Mouse (Mus musculus): ENCODE results near the gene Lrmda. TPM values are rescaled to one million over a fixed set of nuclear protein-coding genes. Genes with fewer than 3 reads are reported as not detected.
A peak's percentile ranks its signal among the peaks of the same experiment; 100 is the strongest.

Lrmda gene
- polyA plus RNA-seq, 1 experiment from 2014 or later = 0.95 TPM

DNA sequence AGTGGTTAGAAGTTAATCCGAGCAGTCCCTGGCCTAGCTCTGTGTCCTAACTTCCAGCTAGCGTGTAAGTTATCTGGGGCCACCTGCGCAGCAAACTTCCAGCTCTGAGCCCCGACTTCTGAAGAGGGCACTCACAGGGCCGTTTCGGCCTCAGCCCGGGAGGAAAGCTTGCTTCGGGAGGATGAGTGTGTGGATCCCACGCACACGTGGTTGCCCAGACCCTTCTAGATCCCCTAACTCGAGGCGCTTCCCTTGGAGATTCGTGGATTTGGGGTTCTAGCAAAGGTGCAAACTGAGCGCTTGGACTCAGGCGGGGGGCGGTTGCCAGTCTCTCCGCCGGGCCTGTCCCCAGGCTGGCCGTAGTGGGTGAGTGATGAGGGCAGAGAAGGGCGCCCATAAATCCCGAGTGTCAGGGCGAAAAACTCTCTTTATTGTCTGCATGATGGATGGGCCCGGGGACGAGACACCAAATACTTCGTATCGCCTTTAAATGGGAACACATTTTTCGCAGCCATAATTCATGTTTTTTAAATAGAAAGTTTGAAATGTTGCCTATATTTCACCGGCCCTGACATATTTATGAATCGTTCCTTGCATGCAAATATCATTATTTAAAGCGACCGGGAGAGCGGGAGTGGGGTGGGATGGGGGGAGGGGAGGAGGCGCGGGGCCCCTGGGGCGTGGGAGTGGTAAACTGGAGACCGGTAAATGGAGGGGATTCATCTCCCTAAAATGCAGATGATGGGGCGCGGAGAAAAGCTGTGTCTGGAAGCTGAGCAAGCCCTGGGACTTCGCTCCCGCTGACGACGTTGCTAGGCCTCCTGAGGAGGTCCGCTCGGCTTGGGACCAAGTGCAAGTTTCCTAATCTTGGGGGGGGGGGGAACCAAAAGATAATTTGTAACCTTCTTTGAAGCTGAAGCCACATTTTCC, 25.2 kb upstream of the Lrmda start:
- H3K4me3 ChIP-seq (ENCODE audit: control insufficient read depth in 1 of 2, insufficient read depth in 1 of 2, low read depth in 1 of 2, low read length in 2 of 2) = peak overlapping the region; percentile 48 to 57
- no peak for ATAC-seq (ENCODE audit: insufficient number of reproducible peaks, insufficient read depth, low FRiP score, low read depth)
- peaks cover 10 to 33% of the 10 kb centered on the region in 2 experiments; a peak in 3 of 4 replicates for H3K4me1 ChIP-seq (ENCODE audit: control insufficient read depth in 2 of 2, insufficient read depth in 2 of 2, low read length in 2 of 2)
- 6% methylated on average over 44 of the region's 44 CpGs for WGBS
- no peak overlapping the region for H3K27ac ChIP-seq (replicated peaks in 1 of 2; ENCODE audit: control insufficient read depth in 1 of 2, insufficient read depth in 1 of 2, low read depth in 2 of 2, low read length in 2 of 2)
- H3K4me2 ChIP-seq (ENCODE audit: low read length) = peak overlapping the region; percentile 93
- H3K9ac ChIP-seq (ENCODE audit: low read length) = peak overlapping the region; percentile 57; the same call in 1 of the 2 replicates
- H3K27me3 ChIP-seq (ENCODE audit: control insufficient read depth, insufficient read depth, low read length) = peaks cover 73% of the 10 kb centered on the region
- no peaks in the 10 kb centered on the region for H3K36me3 ChIP-seq (ENCODE audit: control insufficient read depth, insufficient read depth, low read length)
- H3K9me3 ChIP-seq (ENCODE audit: control insufficient read depth, low read length) = no peaks in the 10 kb centered on the region

DNA sequence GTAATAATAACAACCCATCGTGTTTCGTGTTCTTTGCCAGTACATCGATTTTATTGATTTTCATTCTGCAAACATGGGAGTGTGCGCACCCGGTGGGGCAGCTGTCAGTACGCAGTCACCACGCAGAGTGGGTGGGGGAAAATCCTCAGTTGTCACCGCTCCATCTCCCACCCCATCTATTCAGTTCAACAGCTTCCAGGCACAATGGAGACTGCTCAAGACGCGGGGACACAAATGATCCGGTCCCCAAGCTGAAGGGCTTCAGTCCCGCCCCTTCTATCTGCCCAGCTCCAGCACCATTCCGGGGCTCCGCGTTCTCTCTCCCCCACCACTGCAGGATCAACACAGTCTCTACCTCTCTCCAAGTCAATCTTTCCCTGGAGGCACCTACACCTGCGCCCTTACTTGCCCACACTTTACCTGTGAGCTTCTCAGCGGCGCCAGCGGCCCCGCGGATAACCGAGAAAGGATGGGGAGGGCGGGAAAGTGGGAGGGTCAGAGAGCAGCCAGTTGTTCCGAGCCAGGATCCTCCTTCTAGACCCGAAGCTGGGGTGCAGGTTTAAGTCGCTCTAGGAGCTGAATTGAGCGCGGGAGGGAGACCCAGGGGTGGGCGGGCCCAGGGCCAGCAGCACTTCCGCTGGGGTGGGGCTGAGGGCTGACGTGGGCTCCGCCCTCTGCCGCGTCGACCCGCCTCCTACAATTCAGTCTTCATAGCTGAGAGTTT, 24.3 kb upstream of the Lrmda start:
- H3K27ac ChIP-seq (replicated peaks in 1 of 2; ENCODE audit: control insufficient read depth in 1 of 2, insufficient read depth in 1 of 2, low read depth in 2 of 2, low read length in 2 of 2) = no peak overlapping the region
- no peaks in the 10 kb centered on the region for H3K9me3 ChIP-seq (ENCODE audit: control insufficient read depth, low read length)
- H3K4me3 ChIP-seq (ENCODE audit: control insufficient read depth in 1 of 2, insufficient read depth in 1 of 2, low read depth in 1 of 2, low read length in 2 of 2) = peak overlapping the region; percentile 48 to 57
- peak overlapping the region; percentile 57 for H3K9ac ChIP-seq (ENCODE audit: low read length)
- no peaks in the 10 kb centered on the region for H3K36me3 ChIP-seq (ENCODE audit: control insufficient read depth, insufficient read depth, low read length)
- H3K27me3 ChIP-seq (ENCODE audit: control insufficient read depth, insufficient read depth, low read length) = peaks cover 65% of the 10 kb centered on the region
- peaks cover 6 to 27% of the 10 kb centered on the region in 2 experiments; a peak in 3 of 4 replicates for H3K4me1 ChIP-seq (ENCODE audit: control insufficient read depth in 2 of 2, insufficient read depth in 2 of 2, low read length in 2 of 2)
- WGBS = under 1% methylated on average over 36 of the region's 36 CpGs
- peak; percentile 40; the same call in 1 of the 2 replicates for ATAC-seq (ENCODE audit: insufficient number of reproducible peaks, insufficient read depth, low FRiP score, low read depth)
- peak overlapping the region; percentile 93 for H3K4me2 ChIP-seq (ENCODE audit: low read length)

DNA sequence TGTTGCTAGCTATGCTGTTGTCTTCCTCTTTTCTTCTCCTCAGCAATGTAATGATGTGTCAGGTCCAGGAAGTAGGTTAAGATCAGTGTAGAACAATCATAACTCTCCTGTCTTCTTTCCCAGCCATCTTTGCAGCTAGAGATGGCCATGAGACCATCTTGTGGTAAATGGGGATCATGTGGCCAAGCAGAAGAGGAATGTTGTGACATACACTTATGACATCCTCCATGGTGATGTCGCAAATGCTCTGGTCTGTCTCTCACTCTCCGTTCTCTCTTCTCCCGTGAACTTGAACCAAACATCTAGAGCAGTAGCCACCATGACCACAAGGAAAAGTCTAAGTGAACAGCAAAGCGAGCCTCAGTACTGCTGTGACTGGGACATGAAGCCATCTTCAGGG, 19.9 kb upstream of the Lrmda start:
- ATAC-seq (ENCODE audit: insufficient number of reproducible peaks, insufficient read depth, low FRiP score, low read depth) = no peak
- Histone ChIP-seq H3K9ac (ENCODE audit: low read length) (no peak overlapping the region), H3K27me3 (ENCODE audit: control insufficient read depth, insufficient read depth, low read length) (peaks cover 21% of the 10 kb centered on the region), H3K9me3 (ENCODE audit: control insufficient read depth, low read length) (no peaks in the 10 kb centered on the region), H3K36me3 (ENCODE audit: control insufficient read depth, insufficient read depth, low read length) (no peaks in the 10 kb centered on the region), H3K4me2 (ENCODE audit: low read length) (no peak overlapping the region), H3K4me1 (ENCODE audit: control insufficient read depth in 2 of 2, insufficient read depth in 2 of 2, low read length in 2 of 2) (peaks cover 2 to 12% of the 10 kb centered on the region in 2 experiments; a peak in 3 of 4 replicates), H3K4me3 (ENCODE audit: control insufficient read depth in 1 of 2, insufficient read depth in 1 of 2, low read depth in 1 of 2, low read length in 2 of 2) (no peak overlapping the region), H3K27ac (replicated peaks in 1 of 2; ENCODE audit: control insufficient read depth in 1 of 2, insufficient read depth in 1 of 2, low read depth in 2 of 2, low read length in 2 of 2) (no peak overlapping the region)
- 79% methylated on average over 4 of the region's 4 CpGs for WGBS

DNA sequence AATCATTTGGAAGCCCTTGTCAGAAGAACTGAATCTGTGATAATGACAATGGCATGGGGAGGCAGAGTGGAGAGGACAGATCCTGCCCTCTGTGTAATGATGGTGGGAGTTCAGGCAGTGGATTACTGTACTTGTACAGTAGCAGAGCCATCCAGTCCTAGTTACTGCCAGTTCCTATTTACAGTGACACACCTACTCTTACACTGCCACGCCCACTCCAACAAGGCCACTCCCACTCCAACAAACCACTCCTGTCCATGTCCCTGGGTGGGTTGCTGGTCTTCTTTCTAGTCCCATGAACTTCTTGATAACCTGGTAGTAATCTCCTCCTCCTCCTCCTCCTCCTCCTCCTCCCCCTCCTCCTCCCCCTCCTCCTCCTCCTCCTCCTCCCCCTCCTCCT, 16.3 kb upstream of the Lrmda start:
- WGBS = 50% methylated on average over 1 of the region's 1 CpGs
- H3K27ac ChIP-seq (replicated peaks in 1 of 2; ENCODE audit: control insufficient read depth in 1 of 2, insufficient read depth in 1 of 2, low read depth in 2 of 2, low read length in 2 of 2) = no peak overlapping the region
- no peak overlapping the region for H3K4me2 ChIP-seq (ENCODE audit: low read length)
- H3K9me3 ChIP-seq (ENCODE audit: control insufficient read depth, low read length) = no peaks in the 10 kb centered on the region
- H3K27me3 ChIP-seq (ENCODE audit: control insufficient read depth, insufficient read depth, low read length) = no peaks in the 10 kb centered on the region
- no peak overlapping the region for H3K4me3 ChIP-seq (ENCODE audit: control insufficient read depth in 1 of 2, insufficient read depth in 1 of 2, low read depth in 1 of 2, low read length in 2 of 2)
- H3K36me3 ChIP-seq (ENCODE audit: control insufficient read depth, insufficient read depth, low read length) = no peaks in the 10 kb centered on the region
- ATAC-seq (ENCODE audit: insufficient number of reproducible peaks, insufficient read depth, low FRiP score, low read depth) = no peak
- no peak overlapping the region for H3K9ac ChIP-seq (ENCODE audit: low read length)
- no peaks in the 10 kb centered on the region for H3K4me1 ChIP-seq (ENCODE audit: control insufficient read depth in 2 of 2, insufficient read depth in 2 of 2, low read length in 2 of 2)

DNA sequence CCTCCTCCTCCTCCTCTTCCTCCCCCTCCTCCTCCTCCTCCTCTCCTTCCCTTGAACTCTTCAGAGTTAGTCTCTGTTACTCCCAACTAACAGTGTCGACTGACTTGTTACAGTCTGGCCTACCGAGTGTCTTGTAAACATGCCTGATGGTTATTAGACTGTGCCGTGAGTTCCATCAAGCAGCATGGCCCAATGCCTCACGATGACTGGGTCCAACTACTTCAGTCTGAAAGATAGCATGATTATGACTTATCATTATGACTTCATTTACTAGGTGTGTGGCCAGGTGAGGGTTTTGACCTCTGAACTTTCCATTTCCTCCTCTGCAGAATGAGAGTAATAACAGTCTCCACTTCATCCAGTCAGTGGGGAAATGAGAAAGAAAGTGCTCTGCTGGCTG, 15.9 kb upstream of the Lrmda start:
- ATAC-seq (ENCODE audit: insufficient number of reproducible peaks, insufficient read depth, low FRiP score, low read depth) = no peak
- H3K27ac ChIP-seq (replicated peaks in 1 of 2; ENCODE audit: control insufficient read depth in 1 of 2, insufficient read depth in 1 of 2, low read depth in 2 of 2, low read length in 2 of 2) = no peak overlapping the region
- H3K36me3 ChIP-seq (ENCODE audit: control insufficient read depth, insufficient read depth, low read length) = no peaks in the 10 kb centered on the region
- H3K27me3 ChIP-seq (ENCODE audit: control insufficient read depth, insufficient read depth, low read length) = no peaks in the 10 kb centered on the region
- no peak overlapping the region for H3K4me3 ChIP-seq (ENCODE audit: control insufficient read depth in 1 of 2, insufficient read depth in 1 of 2, low read depth in 1 of 2, low read length in 2 of 2)
- no peaks in the 10 kb centered on the region for H3K9me3 ChIP-seq (ENCODE audit: control insufficient read depth, low read length)
- no peak overlapping the region for H3K4me2 ChIP-seq (ENCODE audit: low read length)
- H3K4me1 ChIP-seq (ENCODE audit: control insufficient read depth in 2 of 2, insufficient read depth in 2 of 2, low read length in 2 of 2) = no peaks in the 10 kb centered on the region
- WGBS = 83% methylated on average over 4 of the region's 4 CpGs
- no peak overlapping the region for H3K9ac ChIP-seq (ENCODE audit: low read length)

DNA sequence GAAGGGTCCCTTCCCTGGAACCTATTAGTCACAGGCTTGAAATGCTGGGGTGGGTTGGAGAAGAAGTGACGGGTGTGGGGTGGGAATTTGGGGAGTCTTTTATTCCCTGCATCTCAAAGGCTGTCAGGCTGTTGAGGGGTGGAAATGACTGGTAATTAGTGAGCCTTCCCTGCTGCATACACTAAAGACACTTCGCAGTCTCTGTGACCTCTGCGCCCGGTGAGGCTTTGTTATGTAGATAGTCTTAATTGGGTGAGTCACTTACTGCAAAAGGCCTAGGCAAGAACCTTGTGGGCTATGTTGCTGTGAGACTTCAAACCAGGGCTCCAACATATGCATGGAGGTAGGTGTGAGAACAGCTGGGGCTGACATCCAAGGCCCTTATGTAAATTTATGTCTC, 14.6 kb upstream of the Lrmda start:
- WGBS = 61% methylated on average over 4 of the region's 4 CpGs
- no peaks in the 10 kb centered on the region for H3K36me3 ChIP-seq (ENCODE audit: control insufficient read depth, insufficient read depth, low read length)

DNA sequence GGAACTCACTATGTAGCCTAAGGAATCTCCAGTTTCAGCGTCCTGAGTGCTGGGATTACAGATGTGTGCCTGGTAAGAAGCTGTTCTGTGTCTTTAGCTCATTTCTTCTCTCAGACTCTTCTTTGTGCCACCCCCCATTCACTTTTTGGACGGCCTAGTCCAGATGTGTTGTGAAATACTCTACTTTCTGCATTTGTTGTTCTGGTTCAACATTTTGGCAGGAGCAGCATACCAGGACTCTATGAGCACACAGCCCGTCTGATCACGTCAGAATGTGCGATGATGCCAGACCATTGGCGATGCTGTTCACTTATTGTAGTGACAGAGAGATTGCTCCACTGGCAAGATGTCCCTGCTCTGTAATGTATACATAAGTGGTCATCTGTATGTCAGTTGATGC, 12.5 kb upstream of the Lrmda start:
- Histone ChIP-seq H3K36me3 (ENCODE audit: control insufficient read depth, insufficient read depth, low read length) (no peaks in the 10 kb centered on the region), H3K27ac (replicated peaks in 1 of 2; ENCODE audit: control insufficient read depth in 1 of 2, insufficient read depth in 1 of 2, low read depth in 2 of 2, low read length in 2 of 2) (no peak overlapping the region), H3K9me3 (ENCODE audit: control insufficient read depth, low read length) (no peaks in the 10 kb centered on the region), H3K4me2 (ENCODE audit: low read length) (no peak overlapping the region), H3K9ac (ENCODE audit: low read length) (no peak overlapping the region), H3K4me3 (ENCODE audit: control insufficient read depth in 1 of 2, insufficient read depth in 1 of 2, low read depth in 1 of 2, low read length in 2 of 2) (no peak overlapping the region), H3K27me3 (ENCODE audit: control insufficient read depth, insufficient read depth, low read length) (no peaks in the 10 kb centered on the region), H3K4me1 (ENCODE audit: control insufficient read depth in 2 of 2, insufficient read depth in 2 of 2, low read length in 2 of 2) (no peaks in the 10 kb centered on the region)
- no peak for ATAC-seq (ENCODE audit: insufficient number of reproducible peaks, insufficient read depth, low FRiP score, low read depth)
- 90% methylated on average over 6 of the region's 6 CpGs for WGBS

More for the DNA sequence above, 14.6 kb upstream of the Lrmda start:
- Histone ChIP-seq H3K27ac (replicated peaks in 1 of 2; ENCODE audit: control insufficient read depth in 1 of 2, insufficient read depth in 1 of 2, low read depth in 2 of 2, low read length in 2 of 2) (no peak overlapping the region), H3K4me1 (ENCODE audit: control insufficient read depth in 2 of 2, insufficient read depth in 2 of 2, low read length in 2 of 2) (no peaks in the 10 kb centered on the region), H3K27me3 (ENCODE audit: control insufficient read depth, insufficient read depth, low read length) (no peaks in the 10 kb centered on the region), H3K4me3 (ENCODE audit: control insufficient read depth in 1 of 2, insufficient read depth in 1 of 2, low read depth in 1 of 2, low read length in 2 of 2) (no peak overlapping the region), H3K4me2 (ENCODE audit: low read length) (no peak overlapping the region), H3K9ac (ENCODE audit: low read length) (no peak overlapping the region), H3K9me3 (ENCODE audit: control insufficient read depth, low read length) (no peaks in the 10 kb centered on the region)
- no peak for ATAC-seq (ENCODE audit: insufficient number of reproducible peaks, insufficient read depth, low FRiP score, low read depth)

Data from heart, embryonic 14.5 days (tissue).